Mouse (Mus musculus): ENCODE results near the gene Gm5565.
"Not testable (repeated sequence)": the region's sequence is repeated elsewhere in the genome, so short reads cannot be mapped to it uniquely, and the experiment has no call there.

Gm5565 gene

GRCm38 (mm10) chr5:146160439-146160838 lies at the start of gene Gm5565:
Gene Gm5565 (minus strand): TSS chr5:146160539.
- not testable (repeated sequence) for DNase-seq

GRCm38 (mm10) chr5:146205537-146205936 lies 45.2 kb upstream of the Gm5565 start:
- no peak for DNase-seq

- DNase-seq: no peak
Measured at GRCm38 (mm10) chr5:146203921-146204320, 43.6 kb upstream of the Gm5565 start.

- no peak for DNase-seq
Measured at GRCm38 (mm10) chr5:146200580-146200979, 40.2 kb upstream of the Gm5565 start.

- no peak for DNase-seq
Measured at GRCm38 (mm10) chr5:146199540-146199939, 39.2 kb upstream of the Gm5565 start.

- no peak for DNase-seq
Measured at GRCm38 (mm10) chr5:146199073-146199472, 38.7 kb upstream of the Gm5565 start.

GRCm38 (mm10) chr5:146193360-146193759 lies 33.0 kb upstream of the Gm5565 start:
- no peak for DNase-seq

GRCm38 (mm10) chr5:146190501-146191269 lies 30.3 kb upstream of the Gm5565 start:
- DNase-seq: no peak

GRCm38 (mm10) chr5:146190093-146190492 lies 29.8 kb upstream of the Gm5565 start:
- no peak for DNase-seq

GRCm38 (mm10) chr5:146188712-146189111 lies 28.4 kb upstream of the Gm5565 start:
- DNase-seq: no peak

GRCm38 (mm10) chr5:146188144-146188543 lies 27.8 kb upstream of the Gm5565 start:
- DNase-seq: peak; percentile 12

GRCm38 (mm10) chr5:146187441-146187840 lies 27.1 kb upstream of the Gm5565 start:
- peak; percentile 72 for DNase-seq

GRCm38 (mm10) chr5:146185204-146185603 lies 24.9 kb upstream of the Gm5565 start, which contains the start of gene 1700001J03Rik:
Gene 1700001J03Rik (minus strand): TSS chr5:146185304.
- not testable (repeated sequence) for DNase-seq

GRCm38 (mm10) chr5:146172744-146173143 lies 12.4 kb upstream of the Gm5565 start:
- not testable (repeated sequence) for DNase-seq

GRCm38 (mm10) chr5:146170621-146171020 lies 10.3 kb upstream of the Gm5565 start, which contains the start of gene Gm6309:
Gene Gm6309 (minus strand): TSS chr5:146170721.
- DNase-seq: not testable (repeated sequence)

- DNase-seq: not testable (repeated sequence)
Measured at GRCm38 (mm10) chr5:146158326-146158725, 2.0 kb downstream of the Gm5565 start.

- DNase-seq: no peak
Measured at GRCm38 (mm10) chr5:146150454-146150853, 9.9 kb downstream of the Gm5565 start.

- DNase-seq: peak; percentile 10
Measured at GRCm38 (mm10) chr5:146147903-146148302, 12.4 kb downstream of the Gm5565 start.

All from retina, postnatal 1 day (tissue).